Mouse (Mus musculus): Measurements from ENCODE around the gene Lama4.

Lama4 gene

DNA sequence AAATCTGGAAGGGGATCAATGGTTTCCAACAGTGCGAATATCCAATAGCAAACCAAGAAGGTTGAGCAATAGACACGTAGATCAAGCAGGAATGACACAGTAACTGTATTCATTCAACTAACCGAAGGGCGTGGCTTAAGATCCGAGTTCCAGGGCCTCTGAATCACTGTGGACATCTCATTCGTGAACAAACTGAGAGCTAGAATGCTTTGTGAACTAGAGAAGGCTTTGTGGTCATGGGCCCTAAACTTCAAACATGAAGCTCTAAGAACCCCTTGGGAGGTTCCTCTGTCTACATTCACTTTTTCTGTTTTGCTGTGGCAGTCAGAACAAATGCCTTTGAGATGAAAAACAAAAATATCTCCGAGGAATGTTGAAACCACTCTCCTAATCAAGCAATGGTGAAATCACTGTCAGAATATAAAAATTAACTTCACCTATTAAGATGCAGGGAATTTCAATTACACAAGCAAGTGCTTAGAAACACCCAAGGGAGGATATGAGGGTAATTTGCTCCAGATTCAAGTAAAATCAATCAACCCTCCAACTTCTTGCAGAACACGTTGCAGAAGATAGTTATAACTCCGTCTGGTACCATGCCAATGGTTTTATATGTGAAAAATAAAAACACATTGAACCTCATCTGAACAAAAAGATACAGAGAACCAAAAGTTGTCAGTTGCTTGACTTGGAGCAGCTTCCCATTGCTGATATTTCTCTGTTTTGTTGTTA lies 29.6 kb downstream of the Lama4 start:
- no peak for DNase-seq (ENCODE audit: low read depth, low spot score)

DNA sequence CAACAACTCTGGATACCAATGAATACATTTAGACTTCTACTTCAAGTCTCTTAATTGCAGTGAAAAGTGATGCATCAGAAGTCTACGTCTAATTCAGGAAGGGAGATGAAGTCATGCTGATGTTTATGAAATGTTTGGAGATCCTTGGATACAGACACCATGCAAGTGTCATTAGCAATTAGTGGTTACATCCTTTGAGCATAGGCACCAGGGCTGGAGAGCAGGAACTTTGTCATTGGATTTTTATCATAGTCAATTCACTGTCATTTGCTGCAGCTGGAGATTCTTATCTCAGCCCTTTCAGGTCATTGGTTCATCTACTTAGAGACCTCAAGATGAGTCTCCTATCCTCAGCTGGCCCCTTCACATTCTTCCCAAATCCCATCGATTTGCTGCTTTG lies 30.6 kb downstream of the Lama4 start:
- no peak for DNase-seq (ENCODE audit: low read depth, low spot score)

DNA sequence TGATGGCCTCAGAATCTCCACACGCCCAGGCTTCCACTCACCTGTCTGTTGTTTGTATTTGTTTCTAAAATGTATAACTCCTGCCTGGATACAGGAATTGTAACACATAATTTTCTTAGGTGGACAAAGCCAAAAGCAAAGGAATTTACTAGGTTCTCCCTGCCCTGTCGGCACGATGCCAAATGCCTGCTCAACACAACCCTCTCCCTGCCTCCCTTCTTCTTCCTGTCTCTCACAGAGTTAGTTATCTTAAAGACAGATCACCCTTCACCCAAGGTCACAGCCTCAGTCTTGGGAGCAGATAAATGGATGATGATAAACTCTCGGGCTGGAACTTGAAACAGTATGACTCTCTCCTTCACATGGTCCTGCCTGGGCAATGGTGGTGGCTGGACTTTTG lies 35.6 kb downstream of the Lama4 start:
- DNase-seq (ENCODE audit: low read depth, low spot score): no peak

DNA sequence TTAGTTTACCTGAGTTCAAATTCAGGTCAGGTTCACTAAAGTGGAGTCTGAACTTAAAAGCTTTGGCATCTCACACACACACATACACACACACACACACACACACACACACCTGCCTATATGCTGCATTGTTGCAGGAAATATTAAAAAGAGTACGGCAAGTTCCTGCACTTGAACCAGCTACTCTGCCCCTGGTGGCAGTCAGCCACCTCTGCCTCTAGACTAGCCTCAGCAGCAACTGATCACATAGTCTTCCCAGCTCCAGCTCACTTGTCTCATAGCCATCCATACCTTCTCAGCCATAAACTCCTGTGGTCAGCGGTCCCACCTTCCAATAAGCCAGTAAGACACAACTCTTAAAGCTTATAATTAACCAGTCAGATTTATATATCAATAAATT lies 37.2 kb downstream of the Lama4 start:
- no peak for DNase-seq (ENCODE audit: low read depth, low spot score)

DNA sequence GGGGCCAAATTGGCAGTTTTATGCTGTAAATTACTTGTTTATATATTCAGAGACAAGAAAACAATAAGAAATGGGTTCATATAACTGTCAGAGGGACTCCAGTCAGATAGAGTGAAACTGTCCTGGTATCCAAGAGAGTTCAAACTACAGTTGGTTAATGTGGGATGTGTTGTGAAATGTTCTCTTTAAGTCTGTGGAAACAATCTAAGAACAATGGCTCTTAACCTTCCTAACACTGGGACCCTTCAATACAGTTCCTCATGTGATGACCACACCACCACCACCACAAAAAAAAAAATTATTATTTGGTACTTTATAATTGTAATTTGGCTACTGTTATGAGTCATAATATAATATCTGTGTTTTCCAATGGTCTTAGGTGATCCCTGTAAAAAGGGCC lies 38.2 kb downstream of the Lama4 start:
- DNase-seq (ENCODE audit: low read depth, low spot score): no peak

DNA sequence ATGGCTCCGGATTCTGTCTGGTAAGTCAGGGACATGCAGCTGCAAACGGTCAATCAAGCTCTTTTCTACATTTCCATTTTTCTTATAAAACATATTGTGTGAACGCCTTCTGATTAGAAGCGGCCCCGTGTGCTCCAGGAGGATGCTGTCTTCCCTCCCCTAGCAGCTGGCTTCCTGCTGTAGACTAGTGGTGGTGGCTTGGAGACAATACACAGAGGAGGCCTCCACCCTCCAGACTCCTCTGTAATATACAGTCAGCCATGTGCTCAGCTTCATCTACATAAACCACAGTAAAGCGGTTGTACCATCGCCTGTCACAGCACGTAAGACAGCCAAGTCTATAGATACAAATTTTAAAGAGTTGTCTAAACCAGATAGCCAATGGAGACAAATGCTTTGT lies 40.2 kb downstream of the Lama4 start:
- no peak for DNase-seq (ENCODE audit: low read depth, low spot score)

DNA sequence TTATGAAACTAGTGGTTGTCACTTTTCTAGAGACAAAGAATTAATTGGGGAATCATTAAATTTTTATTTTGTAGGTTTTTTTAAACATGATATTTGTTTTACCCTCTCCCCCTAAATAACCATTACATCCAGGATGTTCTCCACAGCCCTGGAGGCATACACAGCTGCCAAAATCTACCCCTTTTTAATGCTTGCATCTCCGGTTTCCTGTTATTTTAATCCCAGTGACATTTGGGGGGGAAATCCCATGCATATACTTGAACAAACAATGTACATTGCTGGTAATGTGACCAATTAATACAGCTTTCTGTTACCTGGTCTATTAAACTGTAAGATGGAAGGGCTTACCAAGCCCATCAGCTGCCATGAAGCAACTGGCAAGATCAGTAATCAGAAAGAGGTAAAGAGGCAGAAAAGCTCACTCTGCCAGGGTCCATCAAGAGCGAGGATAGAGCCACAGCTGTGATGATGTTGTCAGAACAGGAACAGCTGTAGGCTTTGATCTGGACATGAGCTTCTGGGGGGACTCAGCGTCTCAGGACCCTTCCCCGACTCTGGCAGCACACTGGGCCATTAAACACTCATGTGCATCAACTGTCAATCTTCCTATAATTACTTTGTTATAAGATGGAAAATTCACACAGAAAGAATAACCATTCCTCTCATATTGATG lies 41.3 kb downstream of the Lama4 start:
- no peak for DNase-seq (ENCODE audit: low read depth, low spot score)

DNA sequence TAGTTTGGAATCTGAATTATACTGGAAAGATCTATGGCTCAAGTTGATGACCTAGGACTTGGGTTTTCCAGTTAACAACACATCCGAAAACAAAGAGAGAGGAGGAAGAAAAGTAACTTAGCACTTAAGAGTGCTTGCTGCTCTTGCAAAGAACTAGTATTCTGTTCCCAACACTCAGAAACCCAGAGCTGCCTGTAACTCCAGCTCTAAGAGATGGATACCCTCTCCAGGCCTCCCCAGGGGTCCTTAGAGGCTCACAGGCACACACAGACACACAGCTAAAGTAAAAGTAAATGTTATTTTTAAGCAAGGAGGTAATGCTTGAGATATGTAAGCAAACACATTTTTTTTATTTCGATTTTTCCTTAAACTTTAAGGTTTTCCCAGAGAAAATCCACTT lies 49.5 kb downstream of the Lama4 start:
- no peak for DNase-seq (ENCODE audit: low read depth, low spot score)

DNA sequence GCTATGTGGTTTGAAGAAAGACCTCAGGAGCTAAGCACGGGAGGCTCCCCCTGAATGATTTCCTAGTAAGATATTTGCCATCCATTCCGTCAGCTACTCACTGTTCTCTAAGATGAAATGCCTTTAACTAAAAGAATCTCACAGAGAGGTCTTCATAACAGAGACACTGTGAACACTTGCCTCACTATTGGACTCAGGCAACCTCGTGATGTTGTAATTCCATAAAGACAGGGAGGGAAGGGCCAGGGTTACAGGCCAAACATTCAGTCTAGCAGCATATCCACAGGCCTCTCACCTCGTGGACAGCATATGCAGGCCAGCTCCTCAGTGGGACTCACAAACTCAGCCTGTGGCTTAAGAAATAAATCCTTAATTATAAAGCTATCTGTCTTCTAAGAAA lies 52.7 kb downstream of the Lama4 start:
- no peak for DNase-seq (ENCODE audit: low read depth, low spot score)

DNA sequence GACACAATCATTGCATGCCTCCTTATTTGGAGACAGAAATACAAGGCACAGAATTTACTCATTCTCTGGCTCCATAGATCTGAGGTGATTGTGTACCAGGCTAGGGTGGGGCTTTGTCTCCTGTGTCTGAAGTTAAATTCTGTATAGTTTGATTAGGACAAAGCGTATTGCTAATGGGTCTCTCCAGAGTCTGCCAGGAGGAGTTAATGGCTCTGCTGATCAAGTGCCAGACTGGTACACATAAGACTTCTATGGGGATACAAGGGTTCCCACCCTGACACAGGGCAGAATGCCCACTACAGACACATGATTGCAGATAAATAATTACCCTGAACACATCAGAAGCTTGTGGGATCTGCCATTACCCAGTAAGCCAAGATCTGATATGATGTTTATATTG lies 53.3 kb downstream of the Lama4 start:
- DNase-seq (ENCODE audit: low read depth, low spot score): no peak

DNA sequence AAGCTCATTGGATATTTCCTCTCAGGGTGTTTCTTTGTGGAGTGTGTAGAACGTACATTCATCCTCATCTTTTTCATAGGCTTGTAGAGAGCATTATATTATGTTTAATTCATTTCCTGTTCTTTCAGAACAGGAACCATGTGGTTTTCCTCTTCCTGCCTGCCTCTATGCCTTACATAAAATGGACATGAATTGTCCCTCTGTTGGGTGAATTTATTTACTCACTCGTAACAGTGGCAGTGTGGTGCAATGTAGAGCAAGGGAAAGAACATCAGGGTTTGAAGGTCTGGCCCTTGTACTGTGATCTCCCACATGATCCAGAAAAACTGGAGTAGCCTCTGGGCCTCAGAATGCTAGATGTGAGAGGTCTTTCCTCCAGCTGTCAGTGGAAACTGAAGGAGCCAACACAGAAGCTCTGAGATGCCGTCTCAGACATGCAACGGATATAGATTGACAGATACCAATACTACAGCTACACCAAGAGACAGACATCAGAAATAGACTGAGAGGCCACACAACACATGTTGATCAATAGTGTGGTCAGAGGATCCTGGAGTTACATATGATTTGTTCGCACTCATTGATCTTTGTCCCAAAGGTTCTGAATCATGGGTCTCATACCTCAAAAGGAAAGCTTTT lies 58.4 kb downstream of the Lama4 start:
- DNase-seq (ENCODE audit: low read depth, low spot score): no peak

DNA sequence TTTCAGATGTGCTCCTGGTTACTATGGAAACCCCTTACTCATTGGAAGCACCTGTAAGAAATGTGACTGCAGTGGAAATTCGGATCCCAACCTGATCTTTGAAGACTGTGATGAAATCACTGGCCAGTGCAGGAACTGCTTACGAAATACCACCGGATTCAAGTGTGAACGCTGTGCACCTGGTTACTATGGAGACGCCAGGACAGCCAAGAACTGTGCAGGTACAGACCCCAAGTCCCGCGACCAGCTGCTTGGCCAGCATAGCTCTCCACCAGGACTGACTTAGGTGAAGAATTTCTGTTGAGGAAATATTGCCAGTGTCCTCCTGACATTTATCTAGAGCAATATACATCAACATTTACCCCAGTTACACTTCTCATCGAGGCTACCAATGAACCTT lies 61.2 kb downstream of the Lama4 start:
- no peak for DNase-seq (ENCODE audit: low read depth, low spot score)

DNA sequence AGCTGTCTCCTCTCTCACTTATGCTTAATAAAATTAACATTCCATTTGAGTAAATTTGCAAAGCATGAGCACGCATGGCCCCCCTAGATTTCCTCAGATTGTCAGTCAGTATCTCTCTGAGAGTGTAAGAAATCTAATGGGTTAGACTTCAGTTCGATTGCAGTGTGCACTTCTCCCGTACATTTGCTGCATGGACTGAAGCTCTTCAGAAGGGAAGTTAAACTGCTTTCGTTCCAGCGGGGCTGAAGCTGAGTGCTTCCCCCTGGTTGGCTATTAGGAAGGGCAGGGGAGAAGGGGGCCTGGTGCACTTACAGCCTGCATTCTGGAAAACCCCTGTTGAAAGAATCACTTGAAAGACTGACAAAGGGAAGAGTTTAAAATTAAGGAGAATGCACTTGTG lies 61.7 kb downstream of the Lama4 start:
- DNase-seq (ENCODE audit: low read depth, low spot score): no peak

DNA sequence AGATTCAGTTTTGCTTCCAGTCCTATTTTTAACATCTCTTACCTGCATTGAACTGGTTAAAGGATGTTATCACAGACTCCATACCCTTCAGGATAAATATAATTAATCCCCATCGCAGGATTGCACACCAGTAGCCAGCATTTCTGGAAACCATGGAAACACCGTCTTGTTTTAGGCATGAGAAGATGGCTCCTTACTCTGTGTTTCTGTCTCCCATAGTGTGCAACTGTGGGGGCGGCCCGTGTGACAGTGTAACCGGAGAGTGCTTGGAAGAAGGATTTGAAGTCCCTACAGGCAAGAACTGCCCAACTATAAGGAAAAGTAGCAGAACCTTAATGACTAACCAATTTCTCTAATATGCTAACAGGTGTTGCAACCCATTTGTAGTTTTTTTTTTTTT lies 63.1 kb downstream of the Lama4 start:
- DNase-seq (ENCODE audit: low read depth, low spot score): no peak

DNA sequence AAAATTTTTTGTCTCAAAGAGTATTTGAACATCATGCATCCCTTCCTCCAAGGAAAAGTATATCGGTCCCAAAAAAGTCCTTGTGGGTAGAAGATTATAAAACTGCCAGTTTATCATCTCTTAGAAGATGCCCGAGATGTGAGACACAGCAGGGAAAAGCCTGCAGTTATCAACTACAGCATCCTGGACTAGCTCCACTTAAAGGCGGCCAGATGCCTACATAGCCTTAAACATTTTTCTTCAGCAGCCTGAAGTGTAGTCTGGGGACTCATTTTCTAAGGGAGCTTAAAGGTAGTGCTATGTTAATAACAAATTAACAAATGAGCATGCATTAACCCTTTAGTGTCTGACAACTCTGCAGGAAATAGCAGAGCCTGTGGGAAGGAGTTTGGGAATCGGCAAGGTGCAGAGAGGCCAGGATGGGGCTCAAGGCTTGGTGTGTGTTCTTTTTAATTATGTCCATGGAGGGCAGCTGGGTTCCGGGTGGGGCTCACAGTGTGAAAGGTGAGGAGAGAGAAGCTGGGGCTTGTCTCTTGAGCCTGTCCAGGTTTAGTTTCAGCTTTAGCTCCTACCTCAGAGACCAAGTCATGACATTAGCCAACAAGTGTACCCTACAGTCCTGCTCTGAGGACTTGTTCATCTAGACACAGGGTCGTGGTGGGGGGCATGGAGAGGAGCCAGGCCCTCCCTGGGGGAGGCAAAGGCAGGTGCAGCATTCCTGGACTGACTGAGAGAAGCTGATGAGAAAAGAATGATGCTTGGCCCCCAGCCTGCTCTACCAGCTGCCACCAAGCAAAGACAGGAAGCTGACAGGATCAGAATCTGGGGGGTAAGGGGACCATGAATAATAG lies 64.2 kb downstream of the Lama4 start:
- no peak for DNase-seq (ENCODE audit: low read depth, low spot score)

DNA sequence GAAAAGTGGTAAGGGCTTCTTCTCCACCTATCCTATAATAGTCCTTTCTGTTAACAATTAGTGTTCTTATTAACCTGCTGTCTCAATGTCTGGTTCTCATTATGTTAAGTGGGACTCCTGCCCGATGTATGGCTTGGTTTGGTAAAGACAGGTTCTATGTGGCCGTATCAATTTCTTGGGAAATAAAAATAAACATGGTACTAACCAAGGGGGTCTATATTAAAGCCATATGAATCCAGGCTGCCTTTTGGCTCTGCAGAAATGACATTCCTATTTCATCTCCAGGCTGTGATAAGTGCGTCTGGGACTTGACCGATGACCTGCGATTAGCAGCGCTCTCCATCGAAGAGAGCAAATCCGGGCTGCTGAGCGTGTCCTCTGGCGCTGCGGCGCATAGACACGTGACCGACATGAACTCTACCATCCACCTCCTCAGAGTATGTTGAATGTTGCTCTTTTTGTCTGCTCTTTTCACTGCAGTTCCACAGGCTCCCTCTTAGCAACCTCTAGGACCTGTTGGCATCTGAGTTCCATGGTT lies 64.9 kb downstream of the Lama4 start:
- no peak for DNase-seq (ENCODE audit: low read depth, low spot score)

DNA sequence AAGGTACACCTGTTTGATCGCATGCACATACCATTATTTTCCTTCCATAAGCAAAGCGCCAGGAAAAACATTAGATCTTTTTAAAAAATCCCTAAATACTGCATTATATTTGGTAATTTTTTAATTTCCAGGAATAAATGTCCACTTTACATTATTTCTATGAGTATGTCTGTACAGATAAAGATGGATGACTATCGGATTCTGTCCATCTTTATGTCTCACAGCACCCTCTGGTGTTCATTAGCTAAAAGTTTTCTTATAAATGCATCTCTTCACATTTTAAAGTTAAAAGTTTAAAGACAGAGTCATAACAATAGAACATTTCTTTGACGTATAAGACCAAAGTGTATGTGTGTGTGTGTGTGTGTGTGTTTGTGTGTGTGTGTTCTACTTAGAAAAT lies 74.2 kb downstream of the Lama4 start:
- no peak for DNase-seq (ENCODE audit: low read depth, low spot score)

DNA sequence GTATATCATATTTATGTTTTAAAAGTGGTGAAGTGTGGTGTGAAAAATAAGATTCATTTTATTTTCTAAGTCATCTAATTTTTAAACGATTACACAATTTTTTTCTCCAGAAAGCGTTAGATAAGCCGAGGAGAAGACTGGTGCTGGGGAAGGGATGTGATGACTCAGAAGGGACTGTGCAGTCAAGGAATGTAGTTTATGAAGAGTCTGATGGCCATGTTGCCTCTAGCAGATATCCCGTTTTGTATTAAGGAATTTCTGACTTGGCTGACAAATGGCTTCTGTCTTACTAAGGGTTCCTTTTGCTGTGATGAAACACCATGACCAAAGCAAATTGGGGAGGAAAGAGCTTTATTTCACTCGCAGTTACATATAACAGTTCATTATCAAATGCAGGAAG lies 74.7 kb downstream of the Lama4 start:
- DNase-seq (ENCODE audit: low read depth, low spot score): no peak

DNA sequence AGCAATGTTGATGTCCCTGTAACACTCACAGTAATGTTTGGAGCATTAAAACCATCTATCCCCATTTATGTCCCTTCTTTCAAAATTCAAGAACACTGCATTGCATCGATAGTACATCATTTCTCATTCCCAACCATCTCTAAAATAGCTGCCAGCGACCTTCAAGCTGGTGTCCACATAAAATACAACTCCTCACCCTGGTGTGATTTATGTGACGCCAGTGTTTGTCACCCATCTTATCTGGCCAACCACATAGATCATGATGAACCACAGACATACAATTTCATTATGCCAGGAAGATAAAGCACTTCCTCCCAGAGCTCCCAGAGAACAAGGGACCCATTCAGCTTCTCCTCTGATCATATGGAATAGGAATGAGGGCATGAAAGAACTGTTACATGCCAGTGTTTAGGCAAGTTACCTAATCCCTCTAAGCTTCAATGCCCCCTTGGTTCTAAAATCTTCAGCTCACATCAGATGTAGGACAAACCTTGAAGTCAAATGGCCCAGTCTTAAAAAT lies 79.2 kb downstream of the Lama4 start:
- no peak for DNase-seq (ENCODE audit: low read depth, low spot score)

DNA sequence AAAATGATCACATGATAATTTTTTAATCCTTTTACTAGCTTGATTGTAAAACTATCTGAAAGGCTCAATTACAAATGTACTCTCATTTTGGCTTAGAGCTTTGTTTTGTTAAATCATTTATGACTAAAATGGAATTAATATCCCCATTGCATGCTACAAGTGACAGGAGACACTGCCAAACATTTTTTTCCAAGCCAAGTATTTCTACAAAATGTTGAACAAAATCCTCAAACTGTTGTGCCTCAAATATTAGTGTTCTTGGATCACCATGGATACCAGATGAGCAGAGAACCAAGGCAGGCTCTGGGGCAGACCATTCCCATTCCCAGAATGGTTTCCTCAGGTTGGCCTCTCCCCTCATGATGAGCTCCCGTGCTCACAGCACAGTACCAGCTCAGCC lies 79.8 kb downstream of the Lama4 start:
- no peak for DNase-seq (ENCODE audit: low read depth, low spot score)

DNA sequence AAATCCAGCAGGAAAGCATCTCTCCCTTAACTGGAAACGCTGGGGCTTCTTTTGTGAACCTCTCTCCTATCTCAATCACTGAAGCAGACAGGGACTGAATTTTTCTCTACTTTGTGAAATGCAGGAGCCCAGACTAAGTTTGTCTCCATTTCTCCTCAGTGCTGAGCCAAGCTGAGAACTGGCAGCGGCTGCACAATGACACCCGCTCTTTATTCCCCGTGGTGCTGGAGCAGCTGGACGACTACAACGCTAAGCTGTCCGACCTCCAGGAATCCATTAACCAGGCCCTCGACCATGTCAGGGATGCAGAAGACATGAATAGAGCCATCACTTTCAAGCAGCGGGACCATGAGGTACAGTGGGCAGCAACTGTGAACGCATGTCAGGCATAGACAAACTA lies 82.5 kb downstream of the Lama4 start:
- DNase-seq (ENCODE audit: low read depth, low spot score): no peak

Data from forelimb bud, embryonic 11.5 days (tissue).